Mouse (Mus musculus) ES-Bruce4 (cell line): Measurements from ENCODE around the gene Mdm2.
"Not testable (repeated sequence)": the region's sequence is repeated elsewhere in the genome, so short reads cannot be mapped to it uniquely, and the experiment has no call there.

Experiments
- CTCF ChIP-seq: IDR thresholded peaks from one replicate; pipeline ENCODE4 v1.8.1; 2011; ENCODE audit warnings: low read depth, low read length
- EP300 ChIP-seq: IDR thresholded peaks from 2 replicates; pipeline ENCODE4 v1.6.1; 2011; ENCODE audit warnings: low read depth, low read length; ENCODE audit not compliant: insufficient read depth
- POLR2A ChIP-seq: IDR thresholded peaks from one replicate; pipeline ENCODE4 v1.8.1; 2011; ENCODE audit warnings: low read length; ENCODE audit not compliant: insufficient read depth

- not testable (repeated sequence) for TF ChIP-seq POLR2A, EP300, CTCF
These were observed 23.1 kb upstream of the Mdm2 start for GRCm38 (mm10) chr10:117733626-117734025.
